Mouse (Mus musculus) neural tube, embryonic 11.5 days (tissue): ENCODE measurements around the gene Cnn2. TPM values are rescaled to one million over a fixed set of nuclear protein-coding genes. Genes with fewer than 3 reads are reported as not detected.

Experiments used
- ATAC-seq: fragments of 200-750 bp; cut with Nextera tagmentation; 2 replicates; pipeline ENCODE4 v1.8.0; 2017; ENCODE audit warnings: moderate number of reproducible peaks, mild to moderate bottlenecking, moderate TSS enrichment, moderate library complexity; ENCODE audit not compliant: insufficient read depth, low FRiP score, low TSS enrichment
- DNase-seq: peaks from one replicate; pipeline ENCODE4 v3.0.0-alpha.2; 2015; ENCODE audit warnings: low spot score
- H3K27ac ChIP-seq: fragments of 300-500 bp; sonication (generic); 2 replicates; pipeline ENCODE4 v1.5.1; 2014; ENCODE audit warnings: low read depth, mild to moderate bottlenecking, low read length
- H3K27me3 ChIP-seq: fragments of 300-500 bp; sonication (generic); 2 replicates; pipeline ENCODE4 v1.6.1; 2014; ENCODE audit warnings: mild to moderate bottlenecking, low read length, mixed read lengths; ENCODE audit not compliant: control insufficient read depth, insufficient read depth
- H3K36me3 ChIP-seq: fragments of 300-500 bp; sonication (generic); 2 replicates; pipeline ENCODE4 v1.6.1; 2014; ENCODE audit warnings: mild to moderate bottlenecking, low read length, moderate library complexity, mixed read lengths; ENCODE audit not compliant: control insufficient read depth, insufficient read depth
- H3K4me1 ChIP-seq: fragments of 300-500 bp; sonication (generic); 2 replicates; pipeline ENCODE4 v1.6.1; 2014; ENCODE audit warnings: low read length, mixed read lengths; ENCODE audit not compliant: control insufficient read depth, insufficient read depth
- H3K4me2 ChIP-seq: fragments of 300-500 bp; sonication (generic); 2 replicates; pipeline ENCODE4 v1.6.1; 2014; ENCODE audit warnings: low read depth, mild to moderate bottlenecking, moderate library complexity
- H3K4me3 ChIP-seq: fragments of 300-500 bp; sonication (generic); 2 replicates; pipeline ENCODE4 v1.5.1; 2014; ENCODE audit warnings: low read depth, low read length
- H3K9ac ChIP-seq: fragments of 300-500 bp; sonication (generic); 2 replicates; pipeline ENCODE4 v1.6.1; 2014; ENCODE audit warnings: mild to moderate bottlenecking, low read length
- H3K9me3 ChIP-seq: fragments of 300-500 bp; sonication (generic); 2 replicates; pipeline ENCODE4 v1.6.1; 2016; ENCODE audit warnings: low read length; ENCODE audit not compliant: control insufficient read depth
- WGBS: fragments of 180-500 bp; shearing (Covaris S2); extraction: QIAGEN DNeasy Blood & Tissue Kit; methylation state at CpG from one replicate; pipeline ENCODE4 v1.1.7; 2014; 5-methylcytosine and 5-hydroxymethylcytosine counted together
- polyA plus RNA-seq: library from polyadenylated mRNA; unstranded; fragments of >200 nt; fragmentation: Nextera tagmentation; extraction: Ambion mirVana; gene quantifications from 2 replicates; pipeline ENCODE4 v1.2.1, GENCODE M21; 2014

Gene Cnn2
- polyA plus RNA-seq, 1 experiment from 2014 or later, result 167 TPM

DNA sequence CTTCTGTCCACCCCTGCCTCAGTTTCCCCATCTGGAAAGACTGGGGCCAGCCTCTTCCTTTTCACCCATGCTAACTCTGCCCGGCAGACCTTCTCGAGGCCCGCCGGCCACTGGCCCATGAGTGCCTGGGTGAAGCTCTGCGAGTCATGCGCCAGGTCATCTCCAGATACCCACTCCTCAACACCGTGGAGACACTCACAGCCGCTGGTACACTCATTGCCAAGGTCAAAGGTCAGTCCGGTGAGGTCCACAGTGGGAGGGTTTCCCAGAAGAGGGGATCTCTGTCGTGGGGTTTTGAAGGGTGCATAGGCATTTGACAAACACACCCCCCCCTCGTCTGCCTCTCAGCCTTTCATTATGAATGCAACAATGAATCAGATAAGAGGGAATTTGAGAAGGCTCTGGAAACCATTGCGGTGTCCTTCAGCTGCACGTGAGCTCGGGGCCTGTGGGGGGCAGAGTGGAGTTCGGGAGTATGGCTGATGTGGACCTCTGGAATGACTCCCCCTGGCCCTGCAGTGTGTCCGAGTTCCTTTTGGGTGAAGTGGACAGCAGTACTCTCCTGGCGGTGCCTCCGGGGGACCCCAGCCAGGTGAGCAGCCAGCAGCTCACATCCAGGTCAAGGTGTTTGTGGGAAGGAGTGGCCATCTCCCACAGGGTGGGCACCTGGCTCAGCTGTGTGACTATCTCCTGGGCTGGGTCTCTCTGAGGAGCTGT is 32.4 kb downstream of the Cnn2 start:
- H3K27me3 ChIP-seq, result peaks cover 9% of the 10 kb centered on the region
- peaks cover 3% of the 10 kb centered on the region; the same call in 1 of the 2 replicates for H3K4me1 ChIP-seq
- H3K36me3 ChIP-seq, result no peaks in the 10 kb centered on the region
- no peak overlapping the region for H3K27ac ChIP-seq
- H3K4me2 ChIP-seq, result no peak overlapping the region; the same call in 1 of the 2 replicates
- no peak for DNase-seq
- 87% methylated on average over 18 of the region's 18 CpGs for WGBS
- ATAC-seq, result no peak
- H3K9ac ChIP-seq, result no peak overlapping the region
- no peaks in the 10 kb centered on the region for H3K9me3 ChIP-seq
- no peak overlapping the region for H3K4me3 ChIP-seq

DNA sequence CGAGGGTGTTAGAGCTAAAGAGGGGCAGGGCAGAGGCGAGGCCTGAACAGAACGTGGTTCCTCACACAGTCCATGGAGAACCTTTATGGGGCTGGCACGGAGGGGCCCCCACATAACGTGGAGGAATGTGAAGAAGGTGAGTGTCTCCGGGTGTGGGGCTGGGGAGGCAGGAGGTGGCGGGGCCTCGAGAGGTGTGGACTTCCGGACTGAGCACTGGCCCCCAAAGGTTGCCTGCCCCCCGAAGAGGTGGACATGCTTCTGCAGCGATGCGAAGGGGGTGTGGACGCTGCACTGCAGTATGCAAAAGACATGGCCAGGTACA is 32.9 kb downstream of the Cnn2 start:
- Histone ChIP-seq H3K9ac (no peak overlapping the region), H3K9me3 (no peaks in the 10 kb centered on the region), H3K27me3 (peaks cover 7% of the 10 kb centered on the region; the same call in 1 of the 2 replicates), H3K4me2 (no peak overlapping the region), H3K4me1 (peaks cover 3% of the 10 kb centered on the region; the same call in 1 of the 2 replicates), H3K27ac (no peak overlapping the region), H3K4me3 (no peak overlapping the region), H3K36me3 (no peaks in the 10 kb centered on the region)
- 90% methylated on average over 12 of the region's 13 CpGs for WGBS
- ATAC-seq (no peak), DNase-seq (no peak)

DNA sequence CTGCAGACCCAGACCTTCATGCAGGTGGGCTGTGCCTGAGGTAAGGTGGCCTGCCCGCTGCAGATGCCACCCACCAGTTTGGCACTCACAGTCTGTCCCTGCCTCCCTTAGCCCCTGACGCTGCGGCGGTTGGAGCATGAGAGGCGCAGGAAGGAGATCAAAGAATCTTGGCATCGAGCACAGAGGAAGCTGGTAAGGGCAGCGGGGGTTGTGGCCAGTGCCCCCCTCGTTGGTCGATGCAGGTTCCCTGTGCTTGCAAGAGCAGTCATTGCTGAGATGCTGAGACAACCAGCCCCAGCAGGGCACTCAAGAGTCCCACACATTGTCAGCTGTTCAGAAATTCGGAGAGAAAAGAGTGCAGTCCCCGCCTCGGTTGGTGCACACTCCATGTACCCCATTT is 33.8 kb downstream of the Cnn2 start:
- Histone ChIP-seq H3K27ac (no peak overlapping the region), H3K36me3 (no peaks in the 10 kb centered on the region), H3K27me3 (peaks cover 7% of the 10 kb centered on the region; the same call in 1 of the 2 replicates), H3K9me3 (no peaks in the 10 kb centered on the region), H3K4me3 (no peak overlapping the region), H3K9ac (no peak overlapping the region), H3K4me1 (peaks cover 3% of the 10 kb centered on the region; the same call in 1 of the 2 replicates), H3K4me2 (no peak overlapping the region)
- 92% methylated on average over 12 of the region's 12 CpGs for WGBS
- ATAC-seq (no peak), DNase-seq (no peak)

DNA sequence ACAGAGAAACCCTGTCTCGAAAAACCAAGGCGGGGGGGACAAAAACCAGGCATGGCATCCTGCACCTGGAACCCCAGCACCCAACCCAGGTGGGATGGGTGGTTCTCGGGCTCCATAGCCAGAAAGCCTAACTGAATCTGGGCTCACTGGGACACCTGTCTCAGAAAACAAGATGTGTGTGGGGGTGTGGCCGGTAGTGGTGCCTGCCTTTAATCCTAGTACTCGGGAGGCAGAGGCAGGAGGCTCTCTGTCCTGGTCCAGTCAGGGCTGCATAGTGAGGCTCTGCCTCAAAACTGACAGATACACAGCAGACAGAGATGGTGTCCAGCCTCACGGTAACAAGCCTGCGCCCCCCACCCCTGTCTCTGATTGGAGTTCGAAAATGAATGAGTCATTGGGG is 34.4 kb downstream of the Cnn2 start:
- DNase-seq, result no peak

DNA sequence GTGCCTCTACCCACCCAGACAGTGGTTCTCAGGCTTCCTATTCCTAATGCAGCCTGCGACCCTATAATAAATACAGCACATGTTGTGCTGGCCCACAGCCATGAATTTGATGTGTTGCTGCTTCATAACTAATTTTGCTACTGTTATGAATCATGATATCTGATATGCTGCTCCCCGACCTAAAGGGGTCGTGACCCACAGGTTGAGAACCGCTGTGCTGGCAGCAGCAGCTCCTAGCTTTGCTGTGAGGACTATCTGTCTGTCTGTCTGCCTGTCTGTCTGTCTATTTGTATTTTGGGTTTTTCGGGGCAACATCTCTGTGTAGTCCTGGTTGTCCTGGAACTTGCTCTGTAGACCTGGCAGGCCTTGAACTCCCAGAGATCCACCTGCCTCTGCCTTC is 35.4 kb downstream of the Cnn2 start:
- H3K9me3 ChIP-seq, result no peaks in the 10 kb centered on the region
- peaks cover 7% of the 10 kb centered on the region; the same call in 1 of the 2 replicates for H3K27me3 ChIP-seq
- ATAC-seq (no peak), DNase-seq (no peak)
- no peak overlapping the region for H3K27ac ChIP-seq
- peaks cover 3% of the 10 kb centered on the region; the same call in 1 of the 2 replicates for H3K4me1 ChIP-seq
- H3K9ac ChIP-seq, result no peak overlapping the region
- WGBS, result 88% methylated on average over 5 of the region's 5 CpGs
- H3K36me3 ChIP-seq, result no peaks in the 10 kb centered on the region
- no peak overlapping the region for H3K4me3 ChIP-seq
- no peak overlapping the region for H3K4me2 ChIP-seq

More for the DNA sequence above, 34.4 kb downstream of the Cnn2 start:
- Histone ChIP-seq H3K4me3 (no peak overlapping the region), H3K4me1 (peaks cover 3% of the 10 kb centered on the region; the same call in 1 of the 2 replicates), H3K27me3 (peaks cover 7% of the 10 kb centered on the region; the same call in 1 of the 2 replicates), H3K36me3 (no peaks in the 10 kb centered on the region), H3K4me2 (no peak overlapping the region), H3K9me3 (no peaks in the 10 kb centered on the region), H3K9ac (no peak overlapping the region), H3K27ac (no peak overlapping the region)
- ATAC-seq, result no peak
- WGBS, result 93% methylated on average over 8 of the region's 8 CpGs

DNA sequence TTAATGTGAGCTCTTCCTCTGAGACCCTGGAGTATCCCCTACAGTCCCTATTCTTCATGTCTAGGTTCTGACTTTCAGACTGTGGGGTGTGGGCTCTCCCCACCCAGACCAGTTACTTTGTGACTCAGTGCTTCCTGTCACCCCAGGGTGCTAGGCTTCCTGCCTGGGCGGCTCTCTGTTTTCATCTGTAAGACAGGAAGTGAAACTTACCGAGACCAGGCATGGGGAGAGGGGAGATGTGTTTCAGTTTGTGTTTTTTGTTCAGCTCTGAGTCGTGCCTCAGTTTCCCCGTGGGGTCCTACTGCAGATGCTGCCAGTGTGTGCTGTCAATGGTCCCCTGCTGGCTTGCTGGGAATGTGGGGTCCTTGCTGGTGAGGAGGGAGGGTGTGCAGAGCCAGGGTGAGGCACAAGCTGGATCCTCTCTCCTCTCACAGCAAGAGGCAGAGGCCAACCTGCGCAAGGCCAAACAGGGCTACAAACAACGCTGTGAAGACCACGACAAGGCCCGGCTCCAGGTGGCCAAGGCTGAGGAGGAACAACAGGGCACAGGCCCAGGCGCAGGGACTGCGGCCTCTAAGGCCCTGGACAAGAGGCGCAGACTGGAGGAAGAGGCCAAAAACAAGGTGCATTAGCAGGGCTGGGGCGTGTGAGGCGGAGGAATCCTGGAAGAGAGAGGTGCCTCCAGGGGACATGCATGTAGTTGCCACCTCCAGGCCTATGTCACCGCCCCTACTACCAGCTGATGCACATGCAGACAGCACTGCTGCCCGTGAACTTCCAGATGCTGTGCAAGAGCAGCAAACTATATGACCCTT is 36.1 kb downstream of the Cnn2 start:
- ATAC-seq (no peak), DNase-seq (no peak)
- H3K27me3 ChIP-seq, result peaks cover 5% of the 10 kb centered on the region; the same call in 1 of the 2 replicates
- H3K4me2 ChIP-seq, result no peak overlapping the region
- H3K27ac ChIP-seq, result no peak overlapping the region
- H3K9ac ChIP-seq, result no peak overlapping the region
- H3K4me1 ChIP-seq, result peaks cover 3% of the 10 kb centered on the region; the same call in 1 of the 2 replicates
- WGBS, result 81% methylated on average over 15 of the region's 15 CpGs
- H3K9me3 ChIP-seq, result no peaks in the 10 kb centered on the region
- no peaks in the 10 kb centered on the region for H3K36me3 ChIP-seq
- H3K4me3 ChIP-seq, result no peak overlapping the region

DNA sequence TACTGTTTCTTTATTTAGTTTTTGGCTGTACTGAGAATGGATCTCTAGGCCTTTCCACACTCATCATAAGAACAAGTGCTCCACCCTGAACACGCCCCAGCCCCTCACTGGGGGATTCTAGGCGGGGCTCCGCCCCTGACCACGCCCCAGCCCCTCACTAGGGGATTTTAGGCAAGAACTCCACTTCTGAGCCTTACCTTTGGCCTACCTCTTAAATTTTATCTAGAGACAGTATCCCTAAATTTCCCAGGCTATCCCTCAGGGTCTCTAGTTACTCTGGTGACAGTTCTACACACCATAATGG is 36.6 kb downstream of the Cnn2 start:
- Histone ChIP-seq H3K27ac (no peak overlapping the region), H3K4me1 (no peaks in the 10 kb centered on the region), H3K4me2 (no peak overlapping the region), H3K27me3 (no peaks in the 10 kb centered on the region), H3K9me3 (no peaks in the 10 kb centered on the region), H3K9ac (no peak overlapping the region), H3K36me3 (no peaks in the 10 kb centered on the region), H3K4me3 (no peak overlapping the region)
- no peak for DNase-seq
- 57% methylated on average over 4 of the region's 4 CpGs for WGBS
- no peak for ATAC-seq

DNA sequence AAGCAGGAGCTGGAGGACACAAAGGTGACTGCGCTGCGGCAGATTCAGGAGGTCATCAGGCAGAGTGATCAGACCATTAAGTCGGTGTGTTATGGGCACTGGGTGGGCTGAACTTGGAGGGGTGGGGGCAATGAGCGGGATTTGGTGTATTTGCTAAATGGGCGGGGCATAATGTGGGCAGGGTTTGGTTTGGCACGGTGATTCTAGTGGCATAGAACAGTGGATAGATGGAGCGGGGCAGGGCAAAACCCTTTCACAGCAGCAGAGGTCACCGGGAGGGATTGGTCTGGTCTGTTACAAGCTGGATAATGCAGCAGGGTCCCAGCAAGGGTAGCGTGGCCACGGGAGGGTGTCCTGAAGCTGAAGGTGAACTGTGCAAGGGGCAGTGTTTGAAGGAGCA is 37.1 kb downstream of the Cnn2 start:
- 77% methylated on average over 10 of the region's 10 CpGs for WGBS

DNA sequence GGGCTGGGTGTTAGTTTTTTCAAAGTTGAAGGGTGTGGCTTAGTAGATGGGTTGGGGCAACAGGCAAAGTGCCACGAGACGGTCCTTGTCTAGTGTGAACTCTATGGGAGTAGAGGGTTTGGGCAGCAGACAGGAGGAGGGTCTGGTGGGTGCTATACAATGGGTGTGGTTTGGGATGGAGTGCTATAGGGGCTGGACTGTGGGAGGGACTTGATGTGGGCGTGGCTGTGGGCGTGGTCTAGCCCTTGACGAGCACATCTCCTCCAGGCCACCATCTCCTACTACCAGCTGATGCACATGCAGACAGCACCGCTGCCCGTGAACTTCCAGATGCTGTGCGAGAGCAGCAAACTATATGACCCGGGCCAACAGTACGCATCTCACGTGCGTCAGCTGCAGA is 37.5 kb downstream of the Cnn2 start:
- Histone ChIP-seq H3K27ac (no peak overlapping the region), H3K4me1 (no peaks in the 10 kb centered on the region), H3K36me3 (no peaks in the 10 kb centered on the region), H3K4me3 (no peak overlapping the region), H3K9me3 (no peaks in the 10 kb centered on the region), H3K27me3 (no peaks in the 10 kb centered on the region), H3K4me2 (no peak overlapping the region), H3K9ac (no peak overlapping the region)
- peak; percentile 16; the same call in 1 of the 2 replicates for ATAC-seq
- 58% methylated on average over 12 of the region's 12 CpGs for WGBS
- no peak for DNase-seq

More for the DNA sequence above, 37.1 kb downstream of the Cnn2 start:
- Histone ChIP-seq H3K27ac (no peak overlapping the region), H3K9ac (no peak overlapping the region), H3K4me2 (no peak overlapping the region), H3K4me3 (no peak overlapping the region), H3K36me3 (no peaks in the 10 kb centered on the region), H3K4me1 (no peaks in the 10 kb centered on the region), H3K27me3 (no peaks in the 10 kb centered on the region), H3K9me3 (no peaks in the 10 kb centered on the region)
- no peak for DNase-seq
- no peak for ATAC-seq
